Mouse (Mus musculus): ENCODE measurements at regions not wholly inside any gene's neighbourhood (a gene's known extent, or its start where the extent isn't known, plus 50 kb on each side); places are given as distances from the start of the nearest gene placed in this dataset.

- peak; percentile 25 for DNase-seq
These were observed 53.8 kb upstream of the Sept5 start for GRCm38 (mm10) chr16:18683556-18683955.

- no peak for DNase-seq
These were observed 56.4 kb upstream of the Sept5 start for GRCm38 (mm10) chr16:18686044-18686761.

DNA sequence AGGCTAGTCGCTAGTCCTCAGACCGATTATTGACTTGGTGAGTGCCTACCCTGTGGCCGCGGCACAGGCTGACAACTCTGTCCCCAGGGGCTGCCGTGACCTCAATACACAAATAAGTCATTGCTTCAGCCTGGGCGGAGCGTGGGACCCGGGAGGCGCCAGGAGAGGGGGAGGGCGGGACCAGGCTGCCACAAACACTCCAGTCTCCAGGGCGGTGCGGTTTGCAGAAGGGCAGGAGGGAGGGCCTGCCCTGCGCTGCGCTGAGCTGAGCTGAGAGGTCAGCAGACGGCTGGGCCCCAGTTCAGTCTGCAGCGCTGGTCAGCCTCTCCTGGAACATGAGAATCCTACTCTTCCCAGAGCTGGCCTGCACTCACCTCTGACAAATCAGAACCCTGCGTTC lies 57.2 kb upstream of the Sept5 start:
- peak; percentile 92 for DNase-seq

GRCm38 (mm10) chr16:18687367-18687766 lies 57.6 kb upstream of the Sept5 start:
- DNase-seq, result peak; percentile 81

DNA sequence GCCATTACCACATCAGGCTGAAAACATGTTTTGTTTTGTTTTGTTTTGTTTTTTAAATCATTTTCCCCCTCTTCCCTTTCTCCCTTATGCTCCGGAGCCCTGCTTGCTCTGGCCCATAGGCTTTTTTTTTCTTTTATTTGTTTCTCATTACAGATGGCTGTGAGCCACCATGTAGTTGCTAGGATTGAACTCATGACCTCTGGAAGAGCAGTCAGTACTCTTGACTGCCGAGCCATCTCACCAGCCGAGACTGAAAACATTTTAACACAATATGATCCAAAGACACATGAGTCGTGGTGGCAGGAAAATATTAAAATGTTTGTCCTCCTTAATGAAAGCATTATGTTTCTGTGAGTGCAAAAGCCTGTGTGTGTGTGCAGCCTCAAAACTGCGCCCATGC lies 65.8 kb upstream of the Sept5 start:
- DNase-seq, result no peak

DNA sequence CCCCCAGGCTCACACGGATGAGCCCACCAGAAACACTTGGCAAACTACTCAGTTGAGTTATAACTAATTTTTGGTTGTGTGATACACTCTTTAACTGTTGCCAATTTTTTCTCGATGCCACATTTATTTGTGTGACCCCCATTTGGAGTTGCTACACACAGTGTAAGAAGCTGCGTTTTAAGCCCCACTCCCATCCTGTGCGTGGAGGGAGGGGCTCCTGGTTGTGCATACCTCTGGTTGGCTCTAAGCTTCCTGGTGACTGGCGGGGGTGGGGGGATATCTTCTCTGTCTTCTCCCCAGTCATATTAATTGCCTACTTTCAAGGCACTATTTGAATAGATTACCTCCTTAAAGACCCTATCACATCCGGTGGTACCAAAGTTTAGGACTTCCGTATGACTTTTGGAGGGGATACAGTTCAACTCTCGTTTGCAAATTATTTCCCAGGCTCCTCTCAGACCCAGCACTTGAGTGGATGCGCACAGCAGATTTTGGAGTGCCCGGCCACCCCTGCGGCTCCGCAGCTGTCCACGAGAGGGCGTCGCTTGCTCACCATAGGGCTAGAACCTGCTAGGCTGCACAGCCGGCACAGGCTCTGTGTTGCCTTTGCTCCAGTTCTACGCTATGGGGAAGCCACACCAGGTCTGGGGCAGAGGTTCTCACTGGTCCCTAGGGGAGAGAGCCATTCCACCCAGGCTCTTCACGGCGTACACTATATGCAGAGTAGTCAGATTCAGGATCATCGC lies 66.5 kb upstream of the Sept5 start:
- DNase-seq, result peak; percentile 92

GRCm38 (mm10) chr16:18696820-18697168 lies 67.0 kb upstream of the Sept5 start:
- no peak for DNase-seq

GRCm38 (mm10) chr16:18704126-18704525 lies 72.5 kb upstream of the Cldn5 start:
- DNase-seq, result peak; percentile 15

DNA sequence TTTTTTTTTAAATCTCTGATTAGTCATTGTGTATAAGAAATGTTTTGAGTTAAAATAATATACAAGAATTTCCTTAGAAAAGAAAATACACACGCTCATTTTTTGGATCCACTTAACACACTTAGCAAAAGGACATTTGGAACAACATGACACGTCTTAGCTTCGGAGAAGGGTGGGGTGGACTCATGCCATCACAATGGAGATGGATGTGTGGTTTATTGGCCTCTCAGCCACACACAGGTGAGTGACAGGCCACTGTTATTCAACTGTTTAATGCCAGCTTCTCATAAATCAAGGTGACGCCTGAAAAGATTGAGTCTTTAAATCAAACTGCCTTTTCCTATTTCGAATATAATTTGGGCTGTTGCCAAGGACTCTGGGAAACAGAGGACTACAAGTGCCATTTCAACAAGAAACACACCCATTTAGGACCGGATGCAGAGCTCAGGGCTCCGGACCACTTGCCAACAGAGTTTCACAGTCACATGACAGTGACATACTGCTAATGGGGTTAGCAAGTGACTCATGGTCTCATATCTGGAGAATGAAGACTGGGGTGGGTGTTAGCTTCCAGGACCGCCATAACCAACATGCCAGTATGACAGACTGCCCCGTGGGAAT lies 71.5 kb upstream of the Cldn5 start:
- DNase-seq, result peak; percentile 54

GRCm38 (mm10) chr16:18711637-18712125 lies 65.0 kb upstream of the Cldn5 start:
- no peak for DNase-seq

DNA sequence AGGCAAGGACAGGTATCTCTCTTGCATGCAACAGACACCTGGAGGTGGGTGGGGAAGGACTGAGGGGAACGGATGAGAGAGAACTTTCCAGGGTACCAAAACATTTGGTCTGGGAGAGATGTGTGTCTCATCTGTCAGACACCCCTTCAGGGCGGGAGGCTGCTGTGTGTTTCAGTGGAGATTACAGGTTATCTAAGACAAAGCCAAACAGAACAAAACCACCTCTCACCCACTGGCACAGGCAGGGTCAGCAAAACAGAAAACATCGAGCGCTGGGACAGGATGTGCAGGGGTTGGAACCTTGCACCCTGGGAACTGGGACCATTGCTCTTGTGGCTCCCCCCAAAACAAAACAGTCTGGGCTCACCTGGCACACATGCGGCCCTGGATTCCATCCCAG lies 63.6 kb upstream of the Cldn5 start:
- no peak for DNase-seq

- DNase-seq, result no peak
These were observed 61.3 kb upstream of the Cldn5 start for GRCm38 (mm10) chr16:18715381-18715780.

GRCm38 (mm10) chr16:18718040-18718439 lies 58.6 kb upstream of the Cldn5 start:
- no peak for DNase-seq

- no peak for DNase-seq
These were observed 56.0 kb upstream of the Cldn5 start for GRCm38 (mm10) chr16:18720433-18721233.

- DNase-seq, result no peak
These were observed 53.3 kb upstream of the Cldn5 start for GRCm38 (mm10) chr16:18723186-18723843.

- DNase-seq, result no peak
These were observed 52.8 kb upstream of the Cldn5 start for GRCm38 (mm10) chr16:18723874-18724273.

GRCm38 (mm10) chr16:18724706-18725105 lies 51.9 kb upstream of the Cldn5 start:
- DNase-seq, result no peak

Measured in heart, postnatal 4 days (tissue).